Mouse (Mus musculus): ENCODE measurements at regions not wholly inside any gene's neighbourhood (a gene's known extent, or its start where the extent isn't known, plus 50 kb on each side); places are given as distances from the start of the nearest gene placed in this dataset.

GRCm38 (mm10) chr12:28176016-28176415 lies 376.2 kb downstream of the Dcdc2c start:
- H3K27me3 ChIP-seq (ENCODE audit: insufficient read depth, low read length), result no peaks in the 10 kb centered on the region
- DNase-seq (ENCODE audit: low spot score) (no peak), ATAC-seq (ENCODE audit: extremely low read depth, insufficient number of reproducible peaks, low FRiP score, poor library complexity, severe bottlenecking) (no peak)
- H3K36me3 ChIP-seq (replicated peaks), result no peaks in the 10 kb centered on the region
- H3K4me1 ChIP-seq (ENCODE audit: insufficient read depth, low read depth, low read length), result no peaks in the 10 kb centered on the region
- no peak overlapping the region for H3K4me3 ChIP-seq (ENCODE audit: low read depth, low read length)
- TF ChIP-seq CTCF (IDR thresholded peaks at IDR 0.05; ENCODE audit: low read depth, low read length) (no peak), GATA1 (IDR thresholded peaks at IDR 0.05; ENCODE audit: borderline replicate concordance, low read length) (no peak), GATA2 (IDR thresholded peaks at IDR 0.05; ENCODE audit: borderline replicate concordance, low read depth, low read length) (no peak), POLR2AphosphoS5 (IDR thresholded peaks at IDR 0.05; ENCODE audit: insufficient replicate concordance, low read depth, low read length) (no peak), TAL1 (conservative IDR thresholded peaks at IDR 0.05; ENCODE audit: low read depth, low read length) (no peak)
- H3K9me3 ChIP-seq (replicated peaks), result peaks cover 28% of the 10 kb centered on the region

- Histone ChIP-seq H3K4me1 (ENCODE audit: insufficient read depth, low read depth, low read length) (no peaks in the 10 kb centered on the region), H3K36me3 (replicated peaks) (no peaks in the 10 kb centered on the region), H3K9me3 (replicated peaks) (peaks cover 21% of the 10 kb centered on the region), H3K27me3 (ENCODE audit: insufficient read depth, low read length) (no peaks in the 10 kb centered on the region), H3K4me3 (ENCODE audit: low read depth, low read length) (no peak overlapping the region)
- no peak for DNase-seq (ENCODE audit: low spot score)
- TF ChIP-seq CTCF (IDR thresholded peaks at IDR 0.05; ENCODE audit: low read depth, low read length), result no peak
- TF ChIP-seq TAL1 (conservative IDR thresholded peaks at IDR 0.05; ENCODE audit: low read depth, low read length), result no peak
- no peak for TF ChIP-seq POLR2AphosphoS5 (IDR thresholded peaks at IDR 0.05; ENCODE audit: insufficient replicate concordance, low read depth, low read length)
- no peak for TF ChIP-seq GATA2 (IDR thresholded peaks at IDR 0.05; ENCODE audit: borderline replicate concordance, low read depth, low read length)
- no peak for TF ChIP-seq GATA1 (IDR thresholded peaks at IDR 0.05; ENCODE audit: borderline replicate concordance, low read length)
- no peak for ATAC-seq (ENCODE audit: extremely low read depth, insufficient number of reproducible peaks, low FRiP score, poor library complexity, severe bottlenecking)
Measured at GRCm38 (mm10) chr12:28174078-28174477, 378.1 kb downstream of the Dcdc2c start.

- ATAC-seq (ENCODE audit: extremely low read depth, insufficient number of reproducible peaks, low FRiP score, poor library complexity, severe bottlenecking) (no peak), DNase-seq (ENCODE audit: low spot score) (no peak)
- Histone ChIP-seq H3K4me1 (ENCODE audit: insufficient read depth, low read depth, low read length) (no peaks in the 10 kb centered on the region), H3K36me3 (replicated peaks) (no peaks in the 10 kb centered on the region), H3K4me3 (ENCODE audit: low read depth, low read length) (no peak overlapping the region), H3K9me3 (replicated peaks) (peaks cover 17% of the 10 kb centered on the region), H3K27me3 (ENCODE audit: insufficient read depth, low read length) (no peaks in the 10 kb centered on the region)
- TF ChIP-seq POLR2AphosphoS5 (IDR thresholded peaks at IDR 0.05; ENCODE audit: insufficient replicate concordance, low read depth, low read length) (no peak), TAL1 (conservative IDR thresholded peaks at IDR 0.05; ENCODE audit: low read depth, low read length) (no peak), GATA2 (IDR thresholded peaks at IDR 0.05; ENCODE audit: borderline replicate concordance, low read depth, low read length) (no peak), GATA1 (IDR thresholded peaks at IDR 0.05; ENCODE audit: borderline replicate concordance, low read length) (no peak), CTCF (IDR thresholded peaks at IDR 0.05; ENCODE audit: low read depth, low read length) (no peak)
Measured at GRCm38 (mm10) chr12:28158786-28159185, 393.4 kb downstream of the Dcdc2c start.

- H3K4me1 ChIP-seq (ENCODE audit: insufficient read depth, low read depth, low read length), result no peaks in the 10 kb centered on the region
- no peak for TF ChIP-seq CTCF (IDR thresholded peaks at IDR 0.05; ENCODE audit: low read depth, low read length)
- H3K36me3 ChIP-seq (replicated peaks), result no peaks in the 10 kb centered on the region
- no peaks in the 10 kb centered on the region for H3K27me3 ChIP-seq (ENCODE audit: insufficient read depth, low read length)
- H3K4me3 ChIP-seq (ENCODE audit: low read depth, low read length), result no peak overlapping the region
- H3K9me3 ChIP-seq (replicated peaks), result peaks cover 20% of the 10 kb centered on the region
- no peak for DNase-seq (ENCODE audit: low spot score)
- ATAC-seq (ENCODE audit: extremely low read depth, insufficient number of reproducible peaks, low FRiP score, poor library complexity, severe bottlenecking), result no peak
Measured at GRCm38 (mm10) chr12:28150759-28151158, 401.4 kb downstream of the Dcdc2c start.

GRCm38 (mm10) chr12:28135810-28136592 lies 416.2 kb downstream of the Dcdc2c start:
- Histone ChIP-seq H3K4me1 (ENCODE audit: insufficient read depth, low read depth, low read length) (no peaks in the 10 kb centered on the region), H3K4me3 (ENCODE audit: low read depth, low read length) (no peak overlapping the region), H3K27me3 (ENCODE audit: insufficient read depth, low read length) (no peaks in the 10 kb centered on the region), H3K9me3 (replicated peaks) (peaks cover 22% of the 10 kb centered on the region), H3K36me3 (replicated peaks) (no peaks in the 10 kb centered on the region)
- ATAC-seq (ENCODE audit: extremely low read depth, insufficient number of reproducible peaks, low FRiP score, poor library complexity, severe bottlenecking) (no peak), DNase-seq (ENCODE audit: low spot score) (no peak)
- TF ChIP-seq CTCF (IDR thresholded peaks at IDR 0.05; ENCODE audit: low read depth, low read length), result no peak
- TF ChIP-seq GATA1 (IDR thresholded peaks at IDR 0.05; ENCODE audit: borderline replicate concordance, low read length), result no peak
- no peak for TF ChIP-seq POLR2AphosphoS5 (IDR thresholded peaks at IDR 0.05; ENCODE audit: insufficient replicate concordance, low read depth, low read length)
- TF ChIP-seq GATA2 (IDR thresholded peaks at IDR 0.05; ENCODE audit: borderline replicate concordance, low read depth, low read length), result no peak
- no peak for TF ChIP-seq TAL1 (conservative IDR thresholded peaks at IDR 0.05; ENCODE audit: low read depth, low read length)

- no peak overlapping the region for H3K4me3 ChIP-seq (ENCODE audit: low read depth, low read length)
- no peak for DNase-seq (ENCODE audit: low spot score)
- peaks cover 19% of the 10 kb centered on the region for H3K9me3 ChIP-seq (replicated peaks)
- no peaks in the 10 kb centered on the region for H3K4me1 ChIP-seq (ENCODE audit: insufficient read depth, low read depth, low read length)
- no peaks in the 10 kb centered on the region for H3K27me3 ChIP-seq (ENCODE audit: insufficient read depth, low read length)
- TF ChIP-seq POLR2AphosphoS5 (IDR thresholded peaks at IDR 0.05; ENCODE audit: insufficient replicate concordance, low read depth, low read length), result no peak
- TF ChIP-seq GATA2 (IDR thresholded peaks at IDR 0.05; ENCODE audit: borderline replicate concordance, low read depth, low read length), result no peak
- no peak for TF ChIP-seq TAL1 (conservative IDR thresholded peaks at IDR 0.05; ENCODE audit: low read depth, low read length)
- no peak for TF ChIP-seq CTCF (IDR thresholded peaks at IDR 0.05; ENCODE audit: low read depth, low read length)
- TF ChIP-seq GATA1 (IDR thresholded peaks at IDR 0.05; ENCODE audit: borderline replicate concordance, low read length), result no peak
- ATAC-seq (ENCODE audit: extremely low read depth, insufficient number of reproducible peaks, low FRiP score, poor library complexity, severe bottlenecking), result no peak
- H3K36me3 ChIP-seq (replicated peaks), result no peaks in the 10 kb centered on the region
Measured at GRCm38 (mm10) chr12:28122766-28123165, 429.4 kb downstream of the Dcdc2c start.

Measured in G1E (cell line).